Mouse (Mus musculus) embryo, embryonic 11.5 days (tissue): ENCODE measurements around the gene Slc45a2.
A peak's percentile ranks its signal among the peaks of the same experiment; 100 is the strongest.

Source experiments
- DNase-seq: peaks from one replicate; pipeline ENCODE4 v3.0.0-alpha.2; 2012; ENCODE audit warnings: low read depth, low spot score

The Slc45a2 gene

GRCm38 (mm10) chr15:11004646-11005045 lies 4.1 kb downstream of the Slc45a2 start:
- DNase-seq, result no peak

GRCm38 (mm10) chr15:11008756-11009155 lies 8.2 kb downstream of the Slc45a2 start:
- DNase-seq, result peak; percentile 13

DNA sequence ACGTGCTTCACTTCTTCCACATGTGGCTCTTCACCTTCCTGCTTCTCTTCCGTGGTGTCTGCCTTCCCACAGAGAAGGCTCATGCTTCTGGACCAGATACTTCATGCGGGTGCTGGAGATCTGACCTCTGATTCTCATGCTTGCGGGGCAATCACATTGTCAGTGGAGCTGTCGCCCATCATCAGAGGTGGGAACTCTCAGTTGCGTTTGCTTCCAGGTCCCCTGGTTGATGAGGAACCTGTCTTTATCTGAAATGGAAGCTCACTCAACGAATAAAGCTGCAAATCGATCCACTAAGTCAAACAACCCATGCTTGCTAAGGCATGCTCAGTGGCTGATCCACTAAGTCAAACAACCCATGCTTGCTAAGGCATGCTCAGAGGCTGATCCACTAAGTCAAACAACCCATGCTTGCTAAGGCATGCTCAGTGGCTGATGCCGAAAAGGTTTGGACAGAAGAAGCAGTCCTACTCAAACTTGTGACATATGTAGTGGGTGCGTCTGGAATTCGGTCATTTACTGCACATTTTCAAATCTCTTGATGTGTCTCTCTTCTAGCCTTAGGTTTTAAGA lies 10.5 kb downstream of the Slc45a2 start:
- DNase-seq, result no peak

DNA sequence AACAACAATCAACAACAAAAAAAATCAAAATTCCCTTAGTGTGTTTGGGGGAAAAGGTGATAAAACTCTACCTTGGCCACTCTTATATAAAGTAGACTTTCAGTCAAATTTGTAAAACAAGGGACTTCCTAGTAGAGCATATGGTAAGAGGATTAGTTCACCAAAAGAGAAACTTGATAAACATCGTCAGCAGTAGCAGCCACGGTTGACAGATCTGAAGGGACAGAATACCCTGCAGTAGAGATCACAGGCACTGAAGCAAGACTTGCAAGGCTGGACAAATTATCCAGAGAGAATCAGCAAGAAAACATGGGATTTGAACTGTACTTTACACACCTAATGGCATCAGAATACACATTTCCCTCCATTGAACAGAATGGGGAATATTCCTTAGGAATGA lies 14.4 kb downstream of the Slc45a2 start:
- no peak for DNase-seq

DNA sequence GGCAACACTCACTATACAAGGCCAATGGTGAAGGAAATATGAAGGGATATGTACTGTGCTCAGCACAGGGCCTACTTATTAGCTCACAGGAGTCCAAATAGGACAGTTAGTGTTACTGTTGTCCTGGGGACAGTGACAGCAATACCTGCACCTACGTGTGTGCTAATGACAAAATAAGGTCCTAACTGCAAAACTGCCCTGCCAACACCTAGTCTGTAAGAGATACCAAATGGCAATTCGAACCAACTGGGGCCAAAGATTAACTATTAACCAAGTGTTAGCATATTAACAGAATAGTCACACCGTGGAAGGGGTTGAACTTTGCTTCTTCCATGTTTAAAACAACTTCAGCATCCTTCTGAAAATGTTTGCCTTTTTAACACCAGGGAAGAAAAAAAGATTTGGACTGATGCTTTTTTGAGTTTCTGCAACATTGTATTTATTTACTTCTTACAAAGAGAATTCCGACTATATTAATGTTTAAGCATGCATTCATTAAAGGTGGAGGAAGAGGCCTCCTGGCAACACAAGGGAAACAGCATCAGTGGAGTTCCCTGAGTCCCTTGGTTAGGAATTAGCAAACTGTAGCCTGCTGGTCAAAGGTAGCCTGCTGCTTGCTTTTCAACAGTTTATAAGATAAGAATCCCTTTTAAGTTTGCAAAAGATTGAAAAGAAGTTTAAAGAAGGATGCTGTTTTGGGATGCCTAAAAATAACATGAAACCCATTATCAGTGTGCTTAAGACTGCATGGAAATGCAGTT lies 26.5 kb downstream of the Slc45a2 start:
- DNase-seq, result no peak

DNA sequence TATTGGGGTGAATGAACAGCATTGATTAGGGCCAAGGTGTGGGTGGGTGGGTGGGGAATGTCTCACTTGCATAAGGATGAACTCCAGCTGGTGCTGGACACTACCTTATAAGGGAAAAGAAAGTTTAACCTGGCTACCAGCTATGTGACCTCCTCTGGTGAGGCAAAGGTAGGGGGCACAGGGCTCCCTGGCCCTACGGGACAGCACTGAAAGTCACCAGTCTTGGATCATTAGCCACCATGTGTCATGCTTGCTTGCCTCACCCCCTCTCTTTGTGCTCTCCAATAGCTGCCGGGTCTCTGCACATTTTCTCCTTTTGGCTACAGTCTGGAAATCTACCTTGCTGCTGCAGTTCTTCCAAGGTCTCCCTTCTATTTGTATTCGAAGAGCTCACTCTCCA lies 29.7 kb downstream of the Slc45a2 start:
- DNase-seq, result no peak

- DNase-seq, result no peak
Measured at GRCm38 (mm10) chr15:11035947-11036474, 35.5 kb downstream of the Slc45a2 start.

DNA sequence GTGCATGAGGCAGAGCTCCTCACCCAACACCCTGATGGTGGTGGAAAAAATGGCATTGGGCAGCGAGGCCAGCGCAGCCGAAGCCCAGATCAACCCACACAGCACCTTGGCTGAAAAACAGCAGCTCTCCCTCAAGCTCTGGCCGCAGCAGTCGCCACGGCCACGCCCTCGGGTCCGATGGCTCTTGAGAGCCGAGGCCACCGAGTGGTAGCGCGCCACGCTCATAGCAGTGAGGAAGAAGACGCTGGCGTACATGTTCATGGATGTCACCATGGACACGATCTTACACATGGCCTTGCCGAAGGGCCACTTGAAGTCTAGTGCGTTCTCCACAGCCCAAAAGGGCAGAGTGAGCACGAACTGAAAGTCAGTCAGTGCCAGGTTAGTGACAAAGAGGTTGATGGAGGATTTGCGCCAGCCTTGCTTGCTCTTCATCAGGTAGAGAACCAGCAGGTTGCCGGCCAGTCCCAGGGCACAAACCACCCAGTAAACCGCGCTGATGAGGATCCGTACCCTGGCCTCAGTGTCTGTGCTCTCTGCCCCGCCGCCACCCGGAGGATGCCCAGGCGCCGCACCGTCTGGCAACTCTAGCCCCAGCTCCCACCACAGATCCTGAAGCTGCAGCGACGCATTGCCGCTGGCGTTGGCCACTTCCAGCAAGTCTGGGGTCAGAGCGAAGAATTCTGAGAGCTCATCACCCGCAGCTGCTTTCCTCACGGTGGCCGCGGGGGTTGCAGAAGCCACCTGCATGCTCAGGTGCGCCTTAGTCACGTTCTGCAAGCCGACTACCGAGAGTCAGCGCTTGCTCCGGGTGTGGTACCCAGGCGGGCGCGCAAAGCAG lies 36.2 kb downstream of the Slc45a2 start:
- DNase-seq, result no peak

- no peak for DNase-seq
Measured at GRCm38 (mm10) chr15:11037376-11037695, 36.8 kb downstream of the Slc45a2 start.

- no peak for DNase-seq
Measured at GRCm38 (mm10) chr15:11037711-11038110, 37.2 kb downstream of the Slc45a2 start, which contains the start of gene Rxfp3. Gene Rxfp3 (minus strand): TSS chr15:11037991.

GRCm38 (mm10) chr15:11038476-11038875 lies 38.0 kb downstream of the Slc45a2 start:
- DNase-seq, result peak; percentile 51

GRCm38 (mm10) chr15:11040067-11040466 lies 39.5 kb downstream of the Slc45a2 start:
- DNase-seq, result no peak

DNA sequence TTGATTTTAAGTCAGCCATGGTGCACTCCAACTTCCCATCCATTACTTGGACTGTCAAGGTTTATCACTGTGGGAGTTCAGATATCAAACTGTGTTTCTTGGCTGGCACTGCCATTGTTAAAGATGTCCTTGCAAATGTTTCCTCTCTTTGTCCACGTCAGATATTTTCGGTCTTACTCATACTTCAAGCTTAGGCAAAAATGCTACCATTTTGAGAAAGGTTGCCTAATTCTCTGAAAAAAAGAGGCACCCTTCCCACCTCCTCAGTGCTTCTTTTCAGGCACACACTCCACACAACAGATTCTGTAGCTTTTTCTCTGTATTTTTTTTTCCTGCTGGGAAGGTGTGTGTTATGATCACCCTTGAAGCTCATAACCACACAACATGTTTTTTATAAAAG lies 40.7 kb downstream of the Slc45a2 start:
- no peak for DNase-seq

DNA sequence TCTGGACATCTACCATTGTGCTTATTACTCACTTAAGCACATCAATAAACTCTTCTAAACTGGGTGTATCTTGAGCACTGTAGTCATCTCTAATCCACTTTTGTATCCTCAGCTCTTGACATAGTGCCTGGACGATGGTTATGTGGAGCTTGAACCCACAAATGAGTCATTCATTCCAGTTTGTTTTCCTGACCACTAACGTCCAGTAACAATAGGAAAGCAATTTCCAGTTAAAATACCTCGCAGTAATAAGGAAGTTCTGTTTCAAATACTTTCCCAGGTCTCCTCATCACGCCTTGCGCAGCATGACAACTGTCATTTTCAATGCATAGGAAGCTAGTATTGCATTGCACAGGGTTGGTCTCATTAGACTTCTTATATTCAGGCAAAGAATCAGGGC lies 42.3 kb downstream of the Slc45a2 start:
- DNase-seq, result no peak

DNA sequence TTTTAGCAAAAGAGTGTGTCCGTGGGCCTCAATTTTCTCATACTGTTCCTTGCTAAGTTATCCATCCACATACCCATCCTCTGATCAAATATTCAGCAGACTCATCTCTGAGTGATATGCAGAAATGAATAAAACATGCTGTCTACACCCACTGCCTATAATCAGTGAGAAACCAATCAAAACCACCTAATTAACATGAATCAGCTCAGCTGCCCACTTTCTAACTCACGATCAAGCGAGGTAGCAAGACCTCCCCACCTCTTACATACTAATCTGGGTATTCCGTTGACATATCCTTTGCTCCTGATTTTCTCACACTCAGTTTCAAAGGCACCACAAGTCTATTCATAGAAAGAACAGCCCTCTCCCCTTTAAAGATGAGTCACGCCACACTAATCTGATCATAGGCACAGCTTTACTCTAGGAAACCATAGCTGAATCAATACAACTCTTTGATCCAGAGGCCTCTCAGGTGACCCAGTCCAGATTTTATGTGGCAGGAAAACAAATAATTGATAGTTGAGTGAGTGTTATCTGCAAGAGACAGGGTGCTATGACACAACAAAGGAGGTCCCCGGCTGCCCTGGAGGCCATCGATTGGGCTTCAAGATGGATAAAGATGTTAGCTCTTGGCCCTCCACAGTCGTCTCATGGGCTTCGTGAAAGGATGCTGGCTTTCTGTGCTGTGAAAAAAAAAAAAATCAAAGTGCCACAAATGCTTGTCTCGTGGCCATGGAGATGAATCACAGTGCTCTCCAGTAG lies 53.3 kb downstream of the Slc45a2 start:
- DNase-seq, result no peak

DNA sequence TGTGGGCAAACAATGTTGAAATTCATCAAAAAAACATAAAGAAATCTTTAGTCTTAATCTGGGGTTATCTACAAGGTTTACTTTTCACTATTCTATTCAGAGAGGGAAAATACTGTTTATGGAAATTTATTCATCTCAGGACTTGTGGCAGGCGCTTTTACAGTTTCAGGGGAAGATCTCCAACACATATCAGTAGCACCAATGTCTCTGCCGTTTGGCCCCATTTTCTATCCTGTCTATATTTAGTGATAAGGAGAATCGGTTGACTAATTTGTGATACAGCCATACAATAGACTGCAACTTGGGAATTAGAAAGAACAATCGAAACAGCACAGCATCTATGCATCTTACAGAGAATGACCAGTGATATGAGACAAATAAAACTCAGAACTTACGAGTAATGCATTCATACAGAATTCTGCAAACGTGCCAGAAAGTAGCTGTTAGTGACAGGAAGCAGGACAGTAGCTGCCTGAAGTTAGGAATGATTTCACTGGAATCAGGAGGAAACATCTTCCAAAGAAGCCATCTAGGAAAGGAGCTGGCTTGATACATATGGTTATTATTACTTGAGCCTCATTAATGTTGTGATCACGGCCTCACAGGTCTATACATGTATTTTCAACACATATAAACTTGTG lies 54.0 kb downstream of the Slc45a2 start:
- DNase-seq, result no peak

DNA sequence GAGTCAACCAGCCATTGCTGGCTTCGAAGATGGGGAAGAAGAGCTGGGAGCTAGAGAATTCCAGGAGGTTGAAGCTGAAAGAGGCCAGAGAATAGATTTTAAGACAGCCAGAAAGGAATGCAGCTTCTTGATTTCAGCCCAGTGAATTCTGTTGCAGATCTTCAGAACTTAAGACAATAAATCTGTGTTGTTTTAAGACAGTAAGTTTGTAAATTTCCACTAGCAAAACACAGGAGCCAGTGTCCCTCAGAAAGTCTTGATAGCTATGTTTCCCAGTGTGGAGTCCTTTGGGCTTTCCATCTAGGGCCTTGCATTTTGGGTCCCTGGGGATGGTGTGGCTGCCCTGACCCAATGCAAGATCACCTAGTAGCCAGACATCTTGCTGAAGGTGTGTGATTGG lies 62.4 kb downstream of the Slc45a2 start:
- DNase-seq, result no peak

- DNase-seq, result no peak
Measured at GRCm38 (mm10) chr15:11064160-11064557, 63.6 kb downstream of the Slc45a2 start.

DNA sequence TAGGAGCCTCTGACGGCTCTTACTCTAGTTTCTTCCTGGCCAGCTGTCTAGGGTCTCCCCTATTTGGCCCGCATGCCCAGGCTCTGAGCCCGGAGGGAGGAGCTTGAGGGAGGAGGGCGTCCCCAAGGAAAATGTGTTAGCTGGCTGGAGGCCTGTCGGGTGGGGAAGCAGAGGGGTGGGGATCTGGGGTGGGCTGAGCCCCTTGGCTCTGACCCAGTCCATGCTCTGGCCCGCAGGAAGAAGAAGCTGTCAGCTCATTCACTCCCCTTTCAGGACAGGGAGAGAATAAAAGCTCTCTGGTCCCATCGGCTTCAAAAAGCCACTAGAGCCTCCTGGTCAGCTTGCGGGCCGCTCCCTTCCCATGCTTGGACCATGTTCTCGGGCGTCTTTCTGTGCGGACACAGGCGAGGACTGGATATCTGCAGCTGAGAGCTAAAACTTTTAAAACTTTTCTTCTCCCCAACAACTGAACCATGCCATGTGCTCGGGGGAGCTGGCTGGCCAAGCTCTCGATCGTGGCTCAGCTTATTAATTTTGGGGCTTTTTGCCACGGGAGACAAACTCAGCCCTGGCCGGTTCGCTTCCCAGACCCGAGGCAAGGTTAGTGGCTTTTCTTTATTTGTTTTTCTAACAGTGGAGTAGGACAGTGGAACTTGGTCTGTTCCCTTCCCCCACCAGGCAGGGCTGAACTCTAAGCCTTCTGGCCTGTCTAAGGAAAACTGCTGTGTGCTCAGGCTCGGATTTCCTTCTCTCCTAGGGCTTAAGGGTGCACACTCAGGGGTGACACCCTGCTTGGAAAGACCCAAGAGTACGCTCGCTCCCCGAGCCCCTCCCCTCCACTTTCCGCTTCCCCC lies 64.3 kb downstream of the Slc45a2 start, which contains the start of gene Adamts12:
Gene Adamts12, plus strand, starts transcription at position 233 of the 854 bp plus-strand sequence.
- DNase-seq, result no peak

- no peak for DNase-seq
Measured at GRCm38 (mm10) chr15:11065528-11066171, 65.1 kb downstream of the Slc45a2 start.
